Mouse (Mus musculus) right cerebral cortex, adult 18-20 months (tissue): ENCODE data around the gene Txndc9.

Experiments
- DNase-seq: peaks from one replicate; pipeline ENCODE4 v3.0.0; 2022; ENCODE audit warnings: mixed read lengths

Gene Txndc9

GRCm38 (mm10) chr1:37971520-37971919 lies 26.2 kb downstream of the Txndc9 start:
- no peak for DNase-seq

- no peak for DNase-seq
Measured at GRCm38 (mm10) chr1:37968746-37969145, 28.9 kb downstream of the Txndc9 start.

GRCm38 (mm10) chr1:37965571-37965970 lies 32.1 kb downstream of the Txndc9 start:
- DNase-seq: no peak

GRCm38 (mm10) chr1:37959486-37959885 lies 38.2 kb downstream of the Txndc9 start:
- peak; percentile 4 for DNase-seq

GRCm38 (mm10) chr1:37958516-37958915 lies 39.2 kb downstream of the Txndc9 start:
- DNase-seq: no peak

- no peak for DNase-seq
Measured at GRCm38 (mm10) chr1:37957659-37958058, 40.0 kb downstream of the Txndc9 start, which contains the start of gene Lyg1. Gene Lyg1 (minus strand): TSS chr1:37957759.

GRCm38 (mm10) chr1:37956690-37957431 lies 40.8 kb downstream of the Txndc9 start:
- peak; percentile 5 for DNase-seq

GRCm38 (mm10) chr1:37955251-37955650 lies 42.4 kb downstream of the Txndc9 start:
- no peak for DNase-seq

GRCm38 (mm10) chr1:37954786-37955185 lies 42.9 kb downstream of the Txndc9 start:
- DNase-seq: no peak

- no peak for DNase-seq
Measured at GRCm38 (mm10) chr1:37948906-37949305, 48.8 kb downstream of the Txndc9 start.
